Mouse (Mus musculus) T-helper 17 cell (primary cell): ENCODE results near the gene Aurkb.

Experiments used
- in situ Hi-C, 2 experiments: fragments of 300-600 bp; cut with MboI, MseI; formaldehyde crosslinking; loops; 1 replicate in 1 of 2; 2 replicates in 1 of 2; pipeline ENCODE4 v1.15.1; 2025; ENCODE audit warnings: high pct_unique_total_duplicates in 2 of 2

Aurkb gene

DNA sequence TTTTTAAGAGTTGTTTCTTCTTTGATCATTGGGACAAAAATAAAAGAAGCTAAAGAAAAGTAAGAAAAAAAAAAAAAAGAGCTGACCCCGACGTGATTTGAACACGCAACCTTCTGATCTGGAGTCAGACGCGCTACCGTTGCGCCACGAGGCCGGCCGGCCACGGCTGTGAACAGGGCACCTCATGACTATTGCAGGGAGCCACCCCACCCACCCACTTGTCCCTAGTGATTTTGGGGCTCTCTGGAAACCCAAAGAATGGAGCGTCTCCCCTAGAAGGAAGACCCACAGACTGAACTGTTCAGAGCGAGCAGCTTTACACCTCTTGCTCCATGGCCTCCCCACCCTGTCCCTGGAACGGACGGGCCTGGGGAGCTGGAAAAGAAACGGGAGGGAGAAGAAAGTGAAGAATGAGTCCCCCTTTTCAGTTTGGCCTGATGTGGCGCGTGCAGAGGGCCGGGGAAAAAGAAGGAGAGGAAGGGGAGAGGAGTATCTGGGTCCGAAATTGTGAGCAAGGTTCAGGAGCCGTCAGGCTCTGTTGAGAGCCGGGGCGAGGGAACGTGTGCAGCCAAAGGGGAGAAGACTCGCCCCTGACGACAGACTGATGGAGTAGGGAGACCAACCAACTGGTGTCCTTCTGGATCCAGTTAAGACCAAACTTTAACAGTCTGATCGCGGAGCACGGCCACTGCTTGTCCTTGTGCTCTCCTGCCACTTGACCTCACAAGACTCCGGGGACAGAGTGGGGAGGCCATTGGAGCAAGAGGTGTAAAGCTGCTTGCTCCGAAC is 18.2 kb downstream of the Aurkb start:
- in situ Hi-C loops, result loop anchor here (5.0 kb wide), 1 partner anchor 59 kb away; the partner anchor contains the start of genes 9130213A22Rik (in 2 of the 2) and Hes7 (in 2 of the 2)

DNA sequence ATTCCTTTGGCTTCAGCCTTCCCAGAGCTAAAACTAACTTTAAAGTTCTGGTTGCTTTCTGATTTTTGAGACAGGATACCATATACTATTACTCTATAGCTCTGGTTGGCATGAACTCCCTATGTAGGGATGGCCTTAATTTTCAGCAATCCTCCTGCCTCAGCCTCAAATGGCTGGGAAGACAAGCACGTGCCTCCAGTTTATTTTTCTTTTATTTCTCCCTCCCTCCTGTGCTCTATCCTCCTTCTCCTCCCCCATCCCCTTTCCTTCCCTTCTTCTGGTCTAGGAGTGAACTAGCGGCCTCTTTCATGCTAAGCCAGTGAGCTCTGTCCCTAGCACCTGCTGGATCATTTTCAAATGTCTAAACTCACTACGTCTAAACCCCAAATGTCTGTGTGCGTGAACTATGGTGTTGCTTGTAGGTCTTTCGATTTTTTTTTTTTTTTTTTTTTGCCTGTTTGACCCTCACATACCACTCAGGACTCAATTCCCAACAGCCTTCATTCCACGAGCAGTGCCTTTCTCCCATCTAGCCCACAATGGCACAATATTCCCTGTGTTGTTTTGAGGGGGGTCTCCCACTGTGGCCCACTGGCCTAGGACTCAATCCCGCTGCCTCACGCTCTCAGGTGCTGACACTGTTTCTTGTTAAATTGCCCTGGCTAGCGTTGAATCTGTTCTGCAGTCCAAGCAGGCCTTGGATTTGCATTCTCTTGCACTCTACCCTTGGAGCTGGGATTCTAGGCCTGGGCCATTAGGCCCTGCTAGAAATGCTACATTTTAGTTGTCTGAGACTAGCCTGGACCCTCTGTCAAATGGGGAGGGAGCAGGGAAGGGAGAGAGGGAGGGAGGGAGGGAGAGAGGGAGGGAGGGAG is 19.0 kb downstream of the Aurkb start:
- in situ Hi-C loops, result loop anchor here (5.0 kb wide), 1 partner anchor 58 kb away; the partner anchor contains the start of genes 9130213A22Rik (in 2 of the 2) and Hes7 (in 2 of the 2)

DNA sequence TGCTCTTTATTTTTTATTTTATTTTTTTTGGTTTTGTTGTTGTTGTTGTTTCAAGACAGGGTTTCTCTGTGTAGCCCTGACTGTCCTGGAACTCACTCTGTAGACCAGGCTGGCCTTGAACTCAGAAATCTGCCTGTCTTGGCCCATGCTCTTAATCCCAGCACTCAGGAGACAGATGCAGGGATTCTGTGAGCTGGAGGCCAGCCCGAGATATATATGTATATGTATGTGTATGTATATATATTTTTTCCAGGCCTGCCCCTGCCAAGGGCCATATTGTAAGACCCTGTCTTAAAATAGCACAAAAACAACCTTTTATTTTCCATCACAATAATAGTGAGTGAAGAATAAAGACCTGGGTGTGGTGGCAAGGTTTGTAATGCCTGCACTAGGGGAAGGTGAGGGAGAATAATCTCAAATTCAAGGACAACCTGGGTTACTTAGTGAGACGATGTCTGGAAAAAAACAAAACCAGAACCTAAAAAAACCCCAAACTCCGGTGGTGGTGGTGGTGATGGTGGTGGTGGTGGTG is 20.0 kb downstream of the Aurkb start:
- in situ Hi-C loops, result no loop called here

DNA sequence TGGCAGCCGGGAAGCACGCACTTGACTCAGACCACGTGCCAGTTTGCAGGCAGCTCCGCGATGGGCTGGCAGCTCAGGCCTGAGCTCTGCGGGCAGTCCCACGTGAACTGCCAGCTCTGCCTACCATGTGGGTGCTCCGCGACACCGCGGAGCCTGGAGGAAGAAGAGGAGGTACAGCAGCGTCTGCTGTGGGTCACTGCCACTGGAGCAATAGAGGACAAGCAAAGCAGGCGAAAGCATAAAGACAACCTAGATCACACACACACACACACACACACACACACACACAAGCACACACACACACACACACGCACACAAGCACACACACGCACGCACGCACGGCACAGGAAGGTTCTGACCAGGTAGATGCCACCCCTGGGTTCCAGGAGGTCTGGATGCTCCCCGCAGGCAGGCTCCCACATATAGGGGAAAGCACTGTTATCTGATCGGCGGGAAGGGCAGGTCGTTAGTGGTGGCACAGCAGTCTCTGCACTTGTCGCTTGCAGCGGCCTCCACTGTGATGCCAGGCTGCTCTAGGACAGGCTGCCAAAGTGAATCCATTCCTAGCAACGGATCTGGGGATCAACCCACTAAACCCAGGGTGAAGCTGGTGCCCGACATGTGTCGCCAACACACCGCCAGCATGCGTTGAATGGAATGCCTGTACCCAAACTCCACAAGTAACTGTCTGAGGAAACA is 20.9 kb downstream of the Aurkb start:
- in situ Hi-C loops, result no loop called here

DNA sequence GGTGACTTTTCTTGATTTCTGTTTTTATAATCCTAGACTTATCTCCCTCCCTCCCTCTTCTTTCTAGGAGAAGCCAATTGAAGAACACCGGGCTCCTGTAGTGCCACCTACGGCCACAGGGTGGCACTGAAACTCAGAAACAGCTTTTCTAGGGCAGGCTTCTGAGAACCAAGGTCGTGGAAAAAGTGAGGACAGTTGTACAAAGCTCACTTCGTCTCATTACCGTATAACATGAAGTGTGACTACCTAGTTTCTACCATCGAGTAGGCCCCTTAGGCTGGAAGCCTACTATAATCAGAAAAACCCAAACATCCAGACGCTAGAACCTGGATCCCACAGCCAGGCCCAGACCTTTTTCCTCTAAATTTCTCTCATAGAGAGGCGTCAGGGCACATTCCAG is 21.5 kb downstream of the Aurkb start:
- in situ Hi-C loops, result no loop called here

DNA sequence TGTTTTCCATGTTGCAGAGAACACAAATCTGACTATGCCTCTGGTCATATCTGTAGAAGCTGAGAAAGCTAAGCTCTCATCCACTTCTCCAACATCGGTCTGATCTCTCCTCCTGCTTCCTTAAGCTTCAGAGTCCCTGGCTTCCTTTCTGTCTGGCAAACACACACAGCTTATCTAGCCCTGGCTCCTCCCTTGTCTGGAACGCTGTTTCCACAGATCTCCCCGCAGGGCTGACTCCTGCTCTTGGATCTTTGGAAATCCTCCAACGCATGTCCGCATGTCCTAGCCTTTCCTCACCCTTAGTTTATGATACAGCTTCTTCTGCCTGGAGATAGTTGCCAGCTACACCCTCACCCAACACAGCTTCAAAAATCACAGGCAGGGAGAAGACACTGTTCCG is 22.2 kb downstream of the Aurkb start:
- in situ Hi-C loops, result no loop called here

DNA sequence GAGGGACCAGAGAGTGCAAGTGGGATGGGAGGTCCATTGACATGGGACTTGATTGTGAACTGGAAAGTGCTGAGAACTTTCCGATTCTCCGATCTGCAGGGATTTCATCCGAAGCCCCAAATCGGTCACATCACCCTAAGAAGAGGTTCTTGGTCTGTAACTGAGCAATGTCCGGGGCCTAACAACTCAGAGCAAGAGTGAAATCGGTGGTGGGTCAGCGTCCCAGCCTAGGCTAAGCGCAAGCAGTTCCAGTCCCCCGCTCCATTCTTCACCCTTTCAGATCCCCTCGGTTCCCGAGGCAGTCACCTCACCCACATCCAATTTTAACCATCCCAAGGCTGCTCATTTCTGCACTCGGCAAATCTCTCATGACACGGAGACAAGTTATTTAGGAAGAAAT is 24.6 kb downstream of the Aurkb start:
- in situ Hi-C loops, result no loop called here

DNA sequence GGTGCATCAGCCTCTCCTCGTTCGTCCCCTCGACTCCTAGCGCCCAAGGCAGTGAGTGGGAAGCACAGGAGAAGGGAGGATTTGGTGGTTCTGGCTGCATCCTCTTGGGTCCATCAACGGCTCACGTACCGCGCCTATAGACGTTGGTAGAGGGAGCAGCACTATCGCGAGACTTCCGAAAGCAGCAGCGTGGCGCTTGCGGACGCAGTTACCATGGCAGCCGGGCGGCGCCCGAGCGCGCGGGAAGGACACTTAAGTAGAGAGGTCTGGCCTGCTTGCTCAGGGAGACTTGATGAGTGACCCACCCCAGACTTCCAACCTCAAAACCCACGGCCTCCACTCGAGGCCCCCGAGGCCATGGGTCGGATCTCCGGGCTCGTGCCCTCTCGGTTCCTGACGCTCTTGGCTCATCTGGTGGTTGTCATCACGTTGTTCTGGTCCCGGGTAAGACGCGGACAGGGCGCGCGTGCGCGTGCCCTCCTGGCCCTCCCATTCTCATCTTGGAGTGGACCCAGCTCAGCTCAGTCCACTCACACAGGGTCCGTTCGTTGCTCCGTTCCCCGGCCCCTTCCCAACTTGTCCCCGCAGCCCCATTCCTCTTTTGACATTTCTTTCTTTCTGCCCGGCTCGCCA is 25.3 kb downstream of the Aurkb start, which contains the start of gene Tmem107:
TSS of gene Tmem107 (plus strand) at position 217 of the 633 bp plus-strand sequence.
- in situ Hi-C loops, result no loop called here

DNA sequence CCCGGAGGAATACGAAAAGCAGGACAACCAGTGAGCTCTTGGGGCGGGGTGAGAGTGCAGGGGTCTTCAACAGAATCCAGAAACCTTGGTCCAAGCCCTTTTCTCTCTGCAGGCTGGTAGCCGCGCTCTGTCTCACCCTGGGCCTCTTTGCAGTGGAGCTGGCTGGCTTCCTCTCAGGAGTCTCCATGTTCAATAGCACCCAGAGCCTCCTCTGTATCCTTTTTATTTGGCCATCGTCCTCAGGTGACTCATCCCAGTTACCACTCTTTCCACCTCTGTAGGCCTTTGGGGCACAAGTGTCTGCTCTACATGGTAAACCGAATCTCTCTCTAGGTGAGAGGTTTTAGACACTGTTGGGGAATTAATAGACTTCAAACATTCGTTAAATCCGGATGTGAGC is 25.8 kb downstream of the Aurkb start:
- in situ Hi-C loops, result no loop called here

DNA sequence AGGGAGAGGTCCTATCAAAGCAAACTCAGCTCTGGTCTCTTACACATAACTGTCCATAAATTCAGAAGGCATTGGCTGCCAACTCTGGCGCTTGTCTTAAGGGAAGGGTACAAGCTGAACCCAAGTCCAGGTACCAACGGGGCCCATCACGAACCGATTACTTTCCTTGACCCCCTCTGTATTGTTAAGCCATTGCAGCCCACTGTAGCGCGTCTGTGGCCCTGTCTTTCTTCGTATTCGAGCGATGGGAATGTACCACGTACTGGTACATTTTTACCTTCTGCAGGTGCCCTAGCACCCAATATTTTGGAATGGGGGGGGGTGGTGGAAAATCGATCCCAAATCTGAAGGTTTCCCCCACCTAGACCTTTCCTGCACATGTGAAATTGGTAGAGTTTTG is 26.8 kb downstream of the Aurkb start:
- in situ Hi-C loops, result no loop called here

DNA sequence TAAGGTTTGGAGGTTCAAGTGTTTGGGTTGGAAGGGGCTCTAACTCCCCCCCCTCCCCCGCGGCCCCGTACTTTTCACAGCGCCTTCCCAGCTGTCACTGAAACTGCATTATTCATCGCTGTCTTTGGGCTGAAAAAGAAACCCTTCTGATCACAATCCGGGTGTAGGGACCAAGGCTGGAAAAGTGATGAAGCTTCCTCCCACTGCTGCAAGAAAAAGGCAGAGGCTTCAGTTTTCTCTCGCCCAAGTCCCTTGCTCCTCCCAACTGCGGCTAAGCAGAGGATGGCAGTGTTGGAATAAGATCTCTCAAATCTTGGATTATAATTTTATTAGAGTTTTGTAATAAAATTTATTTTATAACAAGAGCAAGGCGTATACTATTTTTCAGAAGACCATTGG is 27.2 kb downstream of the Aurkb start:
- in situ Hi-C loops, result no loop called here

DNA sequence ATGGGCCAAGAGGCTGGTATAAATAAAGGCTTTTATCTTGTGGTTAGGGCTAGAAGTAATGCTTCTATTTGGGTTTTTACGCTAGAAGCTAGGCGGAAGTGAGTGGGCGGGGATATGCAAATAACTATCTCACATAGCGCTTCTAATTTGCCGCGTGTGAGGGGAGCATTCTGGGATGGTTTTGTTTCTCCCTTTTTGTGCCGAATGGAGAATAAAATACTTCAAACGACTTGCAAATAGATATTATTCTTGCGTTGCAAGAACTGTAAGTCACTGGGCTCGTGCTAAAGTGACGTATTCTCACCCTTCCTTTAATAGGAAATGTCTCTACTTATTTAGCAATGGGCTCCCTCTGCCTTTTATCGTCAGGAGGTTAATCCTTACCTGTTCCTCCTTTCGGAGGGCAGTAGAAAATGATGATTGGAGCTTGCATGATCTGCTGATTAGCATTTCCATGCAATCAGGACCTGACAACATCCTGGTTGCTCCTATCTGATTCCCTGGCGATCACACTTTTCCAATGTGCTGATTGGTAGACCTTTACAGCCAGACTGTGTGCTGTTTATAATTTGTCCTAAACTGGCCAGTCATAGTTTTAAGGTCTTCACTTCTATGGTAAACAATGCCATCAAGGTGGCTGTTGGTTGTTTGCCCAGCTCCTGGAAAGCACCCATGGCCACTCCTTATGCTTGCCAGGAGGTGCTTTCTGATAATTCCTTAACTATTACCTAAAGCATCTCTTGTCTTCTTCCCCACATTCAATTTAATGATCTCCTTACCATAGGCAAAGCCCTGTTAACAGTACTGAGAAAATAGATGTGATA is 27.8 kb downstream of the Aurkb start:
- in situ Hi-C loops, result no loop called here

DNA sequence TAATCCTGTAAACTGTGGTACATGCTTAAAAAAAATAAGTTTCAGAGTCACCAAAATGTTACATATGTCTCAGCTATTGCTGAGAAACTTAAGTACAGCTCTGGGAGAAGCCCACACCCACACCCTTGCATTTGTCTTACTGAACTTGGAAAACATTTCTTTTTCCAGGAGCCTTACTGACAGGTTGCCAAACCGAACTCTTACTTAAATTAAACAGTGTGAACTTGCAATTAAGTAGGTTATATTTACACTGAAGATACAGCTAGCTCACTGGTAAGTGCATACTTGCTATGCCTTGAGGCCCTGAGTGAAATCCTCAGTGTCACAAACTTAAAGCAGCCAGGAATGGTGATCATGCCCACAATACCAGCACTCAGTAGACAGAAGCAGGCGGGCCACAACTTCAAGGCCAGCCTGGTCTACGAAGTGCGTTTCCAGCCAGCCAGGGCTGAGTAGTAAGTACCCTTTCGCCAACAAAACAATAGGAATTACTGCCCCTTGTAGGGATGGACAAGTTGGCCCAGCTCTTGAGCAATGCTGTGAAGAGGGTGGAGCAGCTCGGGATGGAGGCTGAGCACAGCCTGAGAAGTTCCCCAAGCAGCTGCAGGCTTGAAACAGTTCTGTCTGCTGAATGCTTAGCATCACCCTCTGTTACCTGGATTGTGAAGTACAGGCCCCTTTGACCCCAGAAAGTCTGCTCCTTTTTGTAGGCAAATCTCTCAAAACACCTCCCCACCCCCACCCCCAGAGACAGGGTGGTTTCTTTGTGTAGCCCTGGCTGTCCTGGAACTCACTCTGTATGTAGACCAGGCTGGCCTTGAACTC is 28.7 kb downstream of the Aurkb start:
- in situ Hi-C loops, result no loop called here

DNA sequence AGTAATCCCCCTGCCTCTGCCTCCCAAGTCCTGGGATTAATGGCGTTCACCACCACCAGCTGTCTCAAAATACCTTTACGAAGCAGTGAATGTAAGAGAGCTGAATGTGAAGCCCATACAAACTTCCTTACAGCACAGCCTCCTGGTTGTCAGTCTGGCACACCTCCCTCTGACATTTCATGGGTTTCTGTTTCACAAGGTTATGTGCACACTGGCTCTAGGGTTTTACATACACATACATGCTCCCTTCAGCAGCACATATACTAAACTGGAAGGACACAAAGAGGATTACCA is 29.3 kb downstream of the Aurkb start:
- in situ Hi-C loops, result loop anchor here in 1 of 2 experiments (25.0 kb wide), 1 partner anchor 1588 kb away; the partner anchor contains the start of genes Eno3, Pfn1 and Spag7

DNA sequence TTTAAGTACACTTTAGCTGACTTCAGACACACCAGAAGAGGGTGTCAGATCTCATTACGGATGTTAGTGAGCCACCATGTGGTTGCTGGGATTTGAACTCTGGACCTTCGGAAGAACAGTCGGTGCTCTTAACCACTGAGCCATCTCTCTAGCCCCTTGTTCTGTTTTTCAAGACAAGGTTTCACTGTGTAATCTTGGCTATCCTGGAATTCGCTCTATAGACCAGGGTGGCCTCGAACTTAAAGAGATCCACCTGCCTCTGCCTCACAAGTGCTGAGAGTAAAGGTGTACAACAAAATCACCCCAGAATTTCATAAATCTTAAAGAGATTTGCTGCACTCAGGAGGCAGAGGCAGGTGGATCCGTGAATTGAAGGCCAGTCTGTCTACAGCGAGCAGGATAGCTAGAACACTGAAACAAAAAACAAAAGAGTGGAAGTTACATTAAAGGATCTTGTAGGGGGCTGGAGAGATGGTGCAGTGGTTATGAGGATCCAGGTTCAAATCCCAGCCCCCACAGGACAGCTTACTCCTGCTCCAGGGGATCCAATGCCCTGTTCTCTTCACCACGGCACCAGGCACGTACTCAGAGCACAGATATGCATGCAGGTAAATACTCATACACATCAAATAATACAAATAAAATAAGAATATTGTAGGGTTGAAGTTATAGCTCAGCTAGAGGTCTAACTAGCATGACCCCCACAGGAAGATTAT is 30.5 kb downstream of the Aurkb start:
- in situ Hi-C loops, result loop anchor here in 1 of 2 experiments (25.0 kb wide), 1 partner anchor 1586 kb away; the partner anchor contains the start of genes Eno3, Pfn1 and Spag7

DNA sequence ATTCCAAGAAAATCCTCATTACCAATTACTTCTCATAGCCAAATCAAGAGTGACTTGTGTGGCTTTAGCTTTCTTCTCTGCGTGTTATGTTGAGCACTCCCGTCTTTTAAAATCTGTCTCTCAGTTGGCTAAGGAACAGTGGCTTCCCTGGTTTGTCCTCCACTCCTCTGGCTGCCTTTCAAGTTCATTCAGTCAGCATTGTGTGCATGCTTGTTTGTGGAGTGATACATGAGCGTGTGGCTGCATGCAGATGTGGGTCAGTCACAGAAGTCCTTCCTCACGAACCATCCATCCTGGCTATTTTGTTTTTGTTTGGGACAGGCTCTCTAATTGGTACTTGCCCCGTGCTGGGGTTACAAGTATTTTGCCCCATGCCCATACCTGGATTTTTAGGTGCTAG is 31.1 kb downstream of the Aurkb start:
- in situ Hi-C loops, result loop anchor here in 1 of 2 experiments (25.0 kb wide), 1 partner anchor 1586 kb away; the partner anchor contains the start of genes Eno3, Pfn1 and Spag7

DNA sequence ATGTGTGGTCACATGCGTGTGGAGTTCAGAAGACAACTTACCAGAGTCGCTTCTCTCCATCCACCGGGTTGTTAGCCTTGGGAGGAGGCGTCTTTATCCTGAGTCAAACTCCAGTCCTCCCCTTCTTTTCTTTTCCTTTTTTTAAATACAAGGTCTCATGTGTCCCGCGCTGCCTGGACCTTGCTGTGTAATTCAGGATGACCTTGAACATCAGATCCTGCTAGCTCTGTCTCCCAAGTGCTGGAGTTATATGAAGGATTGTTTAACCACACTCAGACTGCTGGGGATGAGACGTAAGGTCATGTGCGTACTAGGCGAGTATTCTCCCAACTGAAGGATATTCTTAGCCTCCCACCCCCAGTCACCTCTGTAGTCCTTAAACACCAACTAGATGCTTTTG is 31.9 kb downstream of the Aurkb start:
- in situ Hi-C loops, result loop anchor here in 1 of 2 experiments (25.0 kb wide), 1 partner anchor 1585 kb away; the partner anchor contains the start of genes Eno3, Pfn1 and Spag7

DNA sequence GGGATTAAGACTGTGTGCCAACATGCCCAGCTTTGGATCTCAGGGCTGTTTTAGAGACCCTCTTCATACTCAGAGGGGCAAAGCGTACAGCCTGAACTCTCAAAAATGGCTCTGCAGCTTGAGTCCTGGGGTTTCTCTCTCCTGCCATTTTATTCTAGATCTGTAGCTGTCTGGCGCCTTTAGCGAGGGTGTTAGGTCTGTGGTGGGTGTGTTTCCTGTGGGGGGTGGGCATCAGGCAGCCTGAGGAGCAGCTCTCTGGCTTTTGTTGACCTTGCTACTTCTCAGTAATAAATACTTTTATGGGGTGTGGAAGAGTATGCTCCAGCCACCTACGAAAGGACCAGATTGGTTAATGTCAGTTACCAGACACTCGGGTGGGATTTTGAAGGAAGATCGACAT is 32.6 kb downstream of the Aurkb start:
- in situ Hi-C loops, result loop anchor here in 1 of 2 experiments (25.0 kb wide), 1 partner anchor 1584 kb away; the partner anchor contains the start of genes Eno3, Pfn1 and Spag7
